Mouse (Mus musculus): ENCODE results near the gene Lyl1.

DNA sequence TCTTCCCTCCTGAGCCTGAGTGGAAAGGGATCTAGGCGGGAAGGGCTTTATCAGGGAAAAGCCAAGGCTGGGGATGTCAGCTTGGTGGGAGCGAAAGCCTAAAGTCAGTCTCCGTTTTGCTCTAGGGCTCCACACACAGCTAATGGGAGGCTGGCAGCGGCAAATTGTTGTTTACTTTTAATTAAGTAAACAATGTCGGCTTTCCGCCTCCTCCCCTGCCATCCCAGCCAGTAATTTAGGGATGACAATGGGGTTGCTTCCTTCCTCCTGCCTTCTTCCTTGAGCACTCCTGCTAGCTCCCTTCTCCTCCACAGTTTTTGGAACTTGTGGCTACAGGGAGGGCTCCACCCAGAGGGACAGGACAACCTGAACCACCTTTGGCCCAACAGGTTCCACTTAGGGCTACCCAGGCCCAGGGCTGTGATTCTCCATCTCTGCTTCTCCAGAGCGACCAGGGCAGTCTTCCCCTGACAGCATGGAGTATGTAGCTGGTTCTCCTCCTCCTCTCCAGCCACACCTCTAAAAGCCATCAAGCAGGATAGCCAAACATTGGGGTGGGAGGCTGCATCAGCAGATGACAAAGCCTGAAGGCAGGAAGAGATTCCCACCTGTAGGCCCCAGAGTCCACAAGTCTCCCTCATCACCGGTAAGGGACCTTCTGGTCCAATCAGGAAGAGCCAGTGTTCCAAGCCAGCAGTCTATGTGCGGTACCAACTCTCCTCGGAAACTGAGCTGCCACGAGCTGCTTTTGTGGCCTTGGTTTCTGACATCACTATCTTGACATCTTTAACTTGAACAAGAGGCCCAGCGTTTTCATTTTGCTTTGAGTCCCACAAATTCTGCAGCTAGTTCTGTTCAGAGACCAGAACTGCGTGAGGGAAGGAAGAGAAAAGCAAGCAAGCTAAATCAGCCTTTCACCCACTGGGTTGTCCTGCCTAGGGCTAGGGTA, 39.9 kb downstream of the Lyl1 start:
- TF ChIP-seq GATA1 (IDR thresholded peaks at IDR 0.05; ENCODE audit: borderline replicate concordance, low read length) (no peak), CTCF (IDR thresholded peaks at IDR 0.05; ENCODE audit: low read depth, low read length) (no peak)
